Mouse (Mus musculus): ENCODE results near the gene Nt5e. TPM values are rescaled to one million over a fixed set of nuclear protein-coding genes. Genes with fewer than 3 reads are reported as not detected.

The Nt5e gene
- polyA plus RNA-seq, 1 experiment from 2014 or later, result 1.7 TPM

Other genes with a start within 250 kb of the Nt5e start
- 19.3 and 20.7 TPM in 2 replicates for gene Snx14, start 111.8 kb downstream of the Nt5e start, polyA plus RNA-seq (2014; fragmentation: Nextera tagmentation; extraction: Ambion mirVana)
- 0.46 TPM in 1 of 2 replicates, not detected in the other for gene Gm20537, start 129.4 kb downstream of the Nt5e start, polyA plus RNA-seq (2014; fragmentation: Nextera tagmentation; extraction: Ambion mirVana)
- 124 and 132 TPM in 2 replicates for gene Syncrip, start 155.4 kb downstream of the Nt5e start, polyA plus RNA-seq (2014; fragmentation: Nextera tagmentation; extraction: Ambion mirVana)
- gene Zfp949, start 220.8 kb downstream of the Nt5e start, polyA plus RNA-seq (2014; fragmentation: Nextera tagmentation; extraction: Ambion mirVana), result 10.9 and 14.2 TPM in 2 replicates

All from neural tube, embryonic 11.5 days (tissue).